Mouse (Mus musculus): ENCODE data around the gene Il9r. TPM values are rescaled to one million over a fixed set of nuclear protein-coding genes. Genes with fewer than 3 reads are reported as not detected.

Gene Il9r
- polyA plus RNA-seq, 1 experiment from 2014 or later, result not detected

DNA sequence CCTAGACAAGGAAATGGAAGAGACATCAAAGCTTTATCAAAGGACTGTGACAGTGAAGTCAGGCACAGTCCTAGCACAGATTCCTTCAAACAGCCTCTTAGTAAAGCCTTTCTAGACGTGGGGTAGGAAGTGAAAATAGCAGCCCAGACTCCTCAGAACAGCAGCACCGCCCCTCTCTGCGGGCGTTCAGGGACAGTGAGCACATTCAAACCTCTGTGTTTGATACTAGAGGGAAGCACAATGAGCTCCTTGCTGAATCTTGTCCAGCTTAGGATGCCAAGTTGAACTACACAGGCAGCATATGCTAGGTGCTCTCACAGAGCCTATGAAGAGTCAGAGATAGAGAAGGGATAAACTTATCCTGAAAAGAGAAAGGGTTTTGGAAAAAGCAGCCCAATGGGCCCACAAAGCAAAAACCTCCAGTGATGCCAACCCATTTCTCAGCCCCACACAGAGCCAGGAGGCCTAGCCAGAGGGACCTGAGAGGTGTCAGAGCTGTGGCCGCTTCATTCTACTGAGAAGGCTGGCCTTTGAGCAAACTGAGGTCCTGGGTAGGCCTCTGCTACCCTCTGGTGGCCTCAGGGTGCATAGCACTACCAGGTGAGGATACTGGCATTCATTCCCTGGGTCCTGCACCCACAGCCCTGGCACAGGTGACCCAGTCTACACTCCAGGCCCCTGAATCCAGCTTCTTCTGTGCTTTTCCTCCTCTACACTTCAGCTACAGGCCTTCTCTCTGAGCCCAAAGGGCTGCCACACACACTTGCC is 38.2 kb upstream of the Il9r start:
- Histone ChIP-seq H3K9me3 (ENCODE audit: control insufficient read depth, low read length) (no peaks in the 10 kb centered on the region), H3K27me3 (ENCODE audit: control insufficient read depth, insufficient read depth, low read length) (no peaks in the 10 kb centered on the region), H3K4me3 (ENCODE audit: low read depth, low read length) (no peak overlapping the region), H3K4me1 (replicated peaks; ENCODE audit: control insufficient read depth, insufficient read depth, low read length) (no peaks in the 10 kb centered on the region), H3K27ac (ENCODE audit: low read depth, low read length) (no peak overlapping the region), H3K9ac (ENCODE audit: low read length) (no peak overlapping the region), H3K36me3 (ENCODE audit: control insufficient read depth, insufficient read depth, low read length) (no peaks in the 10 kb centered on the region; the same call in 1 of the 2 replicates), H3K4me2 (ENCODE audit: low read depth, low read length, severe bottlenecking) (no peak overlapping the region)
- ATAC-seq (replicated peaks; ENCODE audit: low FRiP score) (peak; percentile 73), DNase-seq (ENCODE audit: low spot score) (peak; percentile 83)
- WGBS, result 67% methylated on average over 5 of the region's 5 CpGs

DNA sequence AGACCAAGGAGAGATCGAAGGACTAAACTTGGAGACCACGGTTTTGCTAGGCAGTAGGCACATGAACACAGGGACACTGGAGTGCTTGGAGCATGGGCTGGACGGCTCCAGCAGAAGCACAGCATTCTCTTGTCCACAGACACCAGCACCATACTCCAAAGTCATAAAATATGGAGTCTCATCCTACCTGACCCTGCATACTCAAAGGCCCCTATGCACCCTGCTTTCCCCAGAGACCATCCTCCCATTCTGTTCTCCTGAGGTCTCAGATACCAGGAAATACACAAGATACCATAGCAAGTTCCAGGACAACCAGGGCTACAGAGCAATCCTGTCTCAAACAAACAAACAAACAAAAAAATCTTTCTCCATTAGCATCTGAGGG is 37.3 kb upstream of the Il9r start:
- Histone ChIP-seq H3K9me3 (ENCODE audit: control insufficient read depth, low read length) (no peaks in the 10 kb centered on the region), H3K27ac (ENCODE audit: low read depth, low read length) (no peak overlapping the region), H3K4me3 (ENCODE audit: low read depth, low read length) (no peak overlapping the region), H3K9ac (ENCODE audit: low read length) (no peak overlapping the region), H3K4me1 (replicated peaks; ENCODE audit: control insufficient read depth, insufficient read depth, low read length) (no peaks in the 10 kb centered on the region), H3K4me2 (ENCODE audit: low read depth, low read length, severe bottlenecking) (no peak overlapping the region), H3K36me3 (ENCODE audit: control insufficient read depth, insufficient read depth, low read length) (no peaks in the 10 kb centered on the region; the same call in 1 of the 2 replicates), H3K27me3 (ENCODE audit: control insufficient read depth, insufficient read depth, low read length) (no peaks in the 10 kb centered on the region)
- DNase-seq (ENCODE audit: low spot score) (no peak), ATAC-seq (replicated peaks; ENCODE audit: low FRiP score) (no peak)
- 91% methylated on average over 3 of the region's 3 CpGs for WGBS

DNA sequence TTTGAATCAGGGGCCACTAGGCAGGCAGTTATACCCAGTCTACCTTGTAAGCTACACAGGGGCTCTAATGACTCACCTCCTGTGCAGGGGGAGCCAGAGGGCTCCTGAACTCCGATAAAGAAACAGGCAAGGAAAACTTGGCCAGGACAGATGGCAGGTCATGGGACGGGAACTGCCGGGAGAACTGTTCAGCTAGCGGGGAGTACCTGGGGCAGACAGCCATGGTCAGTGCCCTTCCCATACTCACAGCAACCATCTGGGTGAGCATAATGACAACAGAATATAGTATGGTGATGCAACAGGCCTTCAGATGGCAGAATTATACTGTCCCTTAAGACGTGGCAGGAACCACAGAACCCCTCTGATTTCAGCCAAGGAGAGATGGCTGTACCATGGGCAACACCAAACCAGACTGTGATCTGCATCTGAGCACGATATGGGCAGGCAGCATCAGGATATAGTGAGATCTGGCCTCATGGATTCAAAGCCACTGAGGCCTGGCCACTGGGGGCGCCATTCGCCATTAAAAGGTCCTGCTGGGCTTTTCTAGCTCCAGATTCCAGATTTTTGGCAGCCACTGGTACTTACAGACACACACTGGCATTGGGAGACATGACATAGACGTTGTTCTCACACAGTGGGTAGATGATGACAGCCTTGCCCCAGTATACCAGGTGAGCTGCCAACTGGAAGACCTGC is 36.8 kb upstream of the Il9r start:
- Histone ChIP-seq H3K36me3 (ENCODE audit: control insufficient read depth, insufficient read depth, low read length) (no peaks in the 10 kb centered on the region; the same call in 1 of the 2 replicates), H3K4me3 (ENCODE audit: low read depth, low read length) (no peak overlapping the region), H3K4me1 (replicated peaks; ENCODE audit: control insufficient read depth, insufficient read depth, low read length) (no peaks in the 10 kb centered on the region), H3K27ac (ENCODE audit: low read depth, low read length) (no peak overlapping the region), H3K9ac (ENCODE audit: low read length) (no peak overlapping the region), H3K4me2 (ENCODE audit: low read depth, low read length, severe bottlenecking) (no peak overlapping the region), H3K9me3 (ENCODE audit: control insufficient read depth, low read length) (no peaks in the 10 kb centered on the region), H3K27me3 (ENCODE audit: control insufficient read depth, insufficient read depth, low read length) (no peaks in the 10 kb centered on the region)
- DNase-seq (ENCODE audit: low spot score) (peak; percentile 77), ATAC-seq (replicated peaks; ENCODE audit: low FRiP score) (no peak; the same call in 1 of the 2 replicates)
- WGBS, result 60% methylated on average over 9 of the region's 9 CpGs

DNA sequence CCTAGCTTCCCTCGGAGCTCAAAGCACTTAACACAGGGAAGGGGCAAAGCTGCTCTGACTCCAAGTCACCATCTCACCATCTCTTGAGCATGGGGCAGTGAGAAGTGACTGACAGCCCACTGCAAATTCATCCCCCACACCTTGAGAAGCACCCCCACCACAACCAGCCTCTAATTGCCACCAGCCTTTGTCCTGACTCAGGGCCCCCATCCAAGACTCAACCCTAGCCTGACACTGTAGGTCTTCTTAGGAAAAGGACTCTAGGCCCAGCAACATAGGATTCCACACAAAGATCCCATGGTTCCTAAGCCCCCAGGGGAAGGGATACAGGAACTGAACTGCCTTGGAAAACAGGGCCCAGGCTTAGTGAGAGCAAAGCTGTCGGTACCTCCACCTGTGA is 36.1 kb upstream of the Il9r start:
- peaks cover 6% of the 10 kb centered on the region; the same call in 1 of the 2 replicates for H3K36me3 ChIP-seq (ENCODE audit: control insufficient read depth, insufficient read depth, low read length)
- H3K27ac ChIP-seq (ENCODE audit: low read depth, low read length), result no peak overlapping the region
- no peak overlapping the region for H3K4me3 ChIP-seq (ENCODE audit: low read depth, low read length)
- 86% methylated on average over 2 of the region's 2 CpGs for WGBS
- DNase-seq (ENCODE audit: low spot score) (no peak), ATAC-seq (replicated peaks; ENCODE audit: low FRiP score) (no peak)
- no peaks in the 10 kb centered on the region for H3K9me3 ChIP-seq (ENCODE audit: control insufficient read depth, low read length)
- no peaks in the 10 kb centered on the region for H3K27me3 ChIP-seq (ENCODE audit: control insufficient read depth, insufficient read depth, low read length)
- H3K9ac ChIP-seq (ENCODE audit: low read length), result no peak overlapping the region
- no peaks in the 10 kb centered on the region for H3K4me1 ChIP-seq (replicated peaks; ENCODE audit: control insufficient read depth, insufficient read depth, low read length)
- no peak overlapping the region for H3K4me2 ChIP-seq (ENCODE audit: low read depth, low read length, severe bottlenecking)

DNA sequence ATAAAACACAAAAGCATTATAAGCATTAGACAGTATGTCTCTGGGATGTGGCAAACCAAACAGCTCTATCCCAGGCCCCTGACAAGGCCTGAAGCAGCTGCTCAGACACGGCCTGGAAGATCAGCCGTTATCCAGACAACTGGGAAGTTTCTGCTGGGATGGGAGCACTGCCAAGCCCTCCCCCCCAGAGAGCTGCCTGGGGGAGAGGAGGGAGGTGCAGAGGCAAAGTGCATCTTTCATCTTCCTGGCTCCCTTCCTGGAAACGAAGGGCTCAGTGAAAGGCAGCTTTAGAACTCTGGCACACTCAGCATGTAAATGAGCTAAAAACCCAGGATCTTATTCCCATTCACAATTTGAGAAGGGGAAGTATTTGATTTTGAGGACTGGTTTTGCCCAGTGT is 35.6 kb upstream of the Il9r start:
- H3K36me3 ChIP-seq (ENCODE audit: control insufficient read depth, insufficient read depth, low read length), result peaks cover 6% of the 10 kb centered on the region; the same call in 1 of the 2 replicates
- H3K4me3 ChIP-seq (ENCODE audit: low read depth, low read length), result no peak overlapping the region
- no peak overlapping the region for H3K27ac ChIP-seq (ENCODE audit: low read depth, low read length)

DNA sequence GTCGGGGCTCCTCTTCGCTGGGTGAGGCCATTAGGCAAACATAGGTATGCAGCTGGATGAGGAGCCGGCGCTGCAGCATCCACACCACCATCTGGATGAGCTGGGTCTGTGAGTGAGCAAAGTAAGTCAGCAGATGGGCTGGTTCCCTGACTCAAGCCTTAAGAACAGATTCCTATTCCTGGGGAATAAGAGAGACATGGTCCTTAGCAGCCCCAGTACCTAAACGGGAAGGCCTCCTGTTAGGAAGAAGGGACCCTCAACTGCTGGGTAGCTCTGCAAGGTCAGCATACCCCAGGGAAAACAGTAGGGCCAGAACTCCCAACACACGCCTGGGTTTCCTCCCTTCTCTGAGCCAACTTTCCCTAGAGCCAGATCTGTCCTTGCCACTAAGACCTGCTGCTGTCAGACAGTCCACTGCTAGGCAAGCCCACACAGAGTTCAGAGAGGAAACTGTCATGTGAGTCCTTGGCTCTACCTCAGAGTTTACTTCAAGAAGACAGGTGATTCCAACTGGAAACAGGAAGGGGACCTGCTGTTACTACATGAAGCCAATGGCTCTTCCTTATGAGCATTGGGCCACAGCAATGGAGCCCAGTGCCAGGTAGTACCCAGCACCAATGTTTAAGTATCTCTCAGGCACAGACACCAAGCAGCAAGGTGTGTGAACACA is 34.9 kb upstream of the Il9r start:
- Histone ChIP-seq H3K27ac (ENCODE audit: low read depth, low read length) (no peak overlapping the region), H3K27me3 (ENCODE audit: control insufficient read depth, insufficient read depth, low read length) (no peaks in the 10 kb centered on the region), H3K9me3 (ENCODE audit: control insufficient read depth, low read length) (no peaks in the 10 kb centered on the region), H3K4me1 (replicated peaks; ENCODE audit: control insufficient read depth, insufficient read depth, low read length) (no peaks in the 10 kb centered on the region), H3K4me3 (ENCODE audit: low read depth, low read length) (no peak overlapping the region), H3K9ac (ENCODE audit: low read length) (no peak overlapping the region), H3K4me2 (ENCODE audit: low read depth, low read length, severe bottlenecking) (no peak overlapping the region), H3K36me3 (ENCODE audit: control insufficient read depth, insufficient read depth, low read length) (peaks cover 6% of the 10 kb centered on the region; the same call in 1 of the 2 replicates)
- 94% methylated on average over 6 of the region's 6 CpGs for WGBS
- DNase-seq (ENCODE audit: low spot score), result no peak
- no peak for ATAC-seq (replicated peaks; ENCODE audit: low FRiP score)

More for the DNA sequence above, 35.6 kb upstream of the Il9r start:
- no peak overlapping the region for H3K9ac ChIP-seq (ENCODE audit: low read length)
- H3K4me1 ChIP-seq (replicated peaks; ENCODE audit: control insufficient read depth, insufficient read depth, low read length), result no peaks in the 10 kb centered on the region
- no peak for ATAC-seq (replicated peaks; ENCODE audit: low FRiP score)
- WGBS, result 76% methylated on average over 3 of the region's 3 CpGs
- no peaks in the 10 kb centered on the region for H3K9me3 ChIP-seq (ENCODE audit: control insufficient read depth, low read length)
- H3K27me3 ChIP-seq (ENCODE audit: control insufficient read depth, insufficient read depth, low read length), result no peaks in the 10 kb centered on the region
- H3K4me2 ChIP-seq (ENCODE audit: low read depth, low read length, severe bottlenecking), result no peak overlapping the region
- DNase-seq (ENCODE audit: low spot score), result no peak

DNA sequence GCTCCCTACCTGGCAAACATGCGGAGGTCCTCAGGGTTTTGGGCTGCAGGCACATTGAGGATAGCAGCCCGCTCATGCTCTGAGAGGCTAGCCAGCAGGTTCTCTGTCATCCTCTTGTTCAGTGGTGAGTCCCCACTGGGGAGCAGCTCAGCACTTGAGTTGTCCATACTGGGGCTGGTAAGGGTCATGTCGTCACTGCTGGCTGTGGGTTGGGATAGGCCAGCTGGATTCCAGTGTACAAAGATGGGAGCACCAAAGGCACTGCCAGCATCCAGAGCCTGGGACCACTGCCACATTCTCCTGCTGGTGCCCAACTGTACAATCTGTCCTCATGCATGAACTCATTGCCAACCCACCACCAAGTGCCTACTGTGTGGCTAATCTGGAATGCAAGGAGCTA is 33.8 kb upstream of the Il9r start:
- no peak overlapping the region for H3K4me3 ChIP-seq (ENCODE audit: low read depth, low read length)
- peaks cover 6% of the 10 kb centered on the region; the same call in 1 of the 2 replicates for H3K36me3 ChIP-seq (ENCODE audit: control insufficient read depth, insufficient read depth, low read length)
- no peak overlapping the region for H3K27ac ChIP-seq (ENCODE audit: low read depth, low read length)
- no peaks in the 10 kb centered on the region for H3K4me1 ChIP-seq (replicated peaks; ENCODE audit: control insufficient read depth, insufficient read depth, low read length)
- ATAC-seq (replicated peaks; ENCODE audit: low FRiP score), result no peak
- 88% methylated on average over 3 of the region's 3 CpGs for WGBS
- no peak overlapping the region for H3K9ac ChIP-seq (ENCODE audit: low read length)
- H3K9me3 ChIP-seq (ENCODE audit: control insufficient read depth, low read length), result no peaks in the 10 kb centered on the region
- H3K4me2 ChIP-seq (ENCODE audit: low read depth, low read length, severe bottlenecking), result no peak overlapping the region
- DNase-seq (ENCODE audit: low spot score), result no peak
- H3K27me3 ChIP-seq (ENCODE audit: control insufficient read depth, insufficient read depth, low read length), result no peaks in the 10 kb centered on the region

DNA sequence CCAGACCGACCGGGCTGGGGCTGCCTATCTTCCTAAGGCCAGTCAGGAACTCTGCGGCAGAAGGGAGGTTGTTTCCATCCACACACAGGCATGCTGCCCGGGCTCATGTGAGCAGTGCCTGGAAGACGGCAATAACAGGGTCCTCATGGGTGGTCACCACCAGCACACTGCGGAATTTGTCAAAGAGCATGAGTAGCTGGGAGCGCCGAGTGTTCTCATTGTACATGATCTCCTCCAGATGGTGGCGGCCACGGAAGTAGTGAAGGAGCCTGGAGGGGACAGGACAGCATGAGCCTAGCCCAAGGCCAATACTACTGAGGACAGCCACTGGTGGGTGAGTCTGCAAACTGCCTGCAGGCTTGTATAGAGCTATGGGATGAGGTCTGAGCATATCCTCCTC is 32.8 kb upstream of the Il9r start:
- H3K9ac ChIP-seq (ENCODE audit: low read length), result no peak overlapping the region
- no peaks in the 10 kb centered on the region for H3K4me1 ChIP-seq (replicated peaks; ENCODE audit: control insufficient read depth, insufficient read depth, low read length)
- no peak for DNase-seq (ENCODE audit: low spot score)
- no peaks in the 10 kb centered on the region for H3K9me3 ChIP-seq (ENCODE audit: control insufficient read depth, low read length)
- H3K4me3 ChIP-seq (ENCODE audit: low read depth, low read length), result no peak overlapping the region
- WGBS, result 85% methylated on average over 10 of the region's 10 CpGs
- ATAC-seq (replicated peaks; ENCODE audit: low FRiP score), result no peak
- no peak overlapping the region for H3K27ac ChIP-seq (ENCODE audit: low read depth, low read length)
- no peak overlapping the region for H3K4me2 ChIP-seq (ENCODE audit: low read depth, low read length, severe bottlenecking)
- H3K36me3 ChIP-seq (ENCODE audit: control insufficient read depth, insufficient read depth, low read length), result peaks cover 6% of the 10 kb centered on the region; the same call in 1 of the 2 replicates
- H3K27me3 ChIP-seq (ENCODE audit: control insufficient read depth, insufficient read depth, low read length), result no peaks in the 10 kb centered on the region

All from forebrain, embryonic 11.5 days (tissue).